Mouse (Mus musculus): ENCODE measurements around the gene Shank2.

- TF ChIP-seq CTCF (IDR thresholded peaks at IDR 0.05; ENCODE audit: low read depth) (no peak), EP300 (optimal IDR thresholded peaks at IDR 0.05) (no peak)
Observed at GRCm38 (mm10) chr7:144389704-144390103, 388.0 kb downstream of the Shank2 start.
